Mouse (Mus musculus): ENCODE data around the gene Ccdc106. TPM values are rescaled to one million over a fixed set of nuclear protein-coding genes. Genes with fewer than 3 reads are reported as not detected.
A peak's percentile ranks its signal among the peaks of the same experiment; 100 is the strongest.
"Not testable (repeated sequence)": the region's sequence is repeated elsewhere in the genome, so short reads cannot be mapped to it uniquely, and the experiment has no call there.

Ccdc106 gene
- polyA plus RNA-seq, 1 experiment from 2014 or later, result 9.0 TPM

DNA sequence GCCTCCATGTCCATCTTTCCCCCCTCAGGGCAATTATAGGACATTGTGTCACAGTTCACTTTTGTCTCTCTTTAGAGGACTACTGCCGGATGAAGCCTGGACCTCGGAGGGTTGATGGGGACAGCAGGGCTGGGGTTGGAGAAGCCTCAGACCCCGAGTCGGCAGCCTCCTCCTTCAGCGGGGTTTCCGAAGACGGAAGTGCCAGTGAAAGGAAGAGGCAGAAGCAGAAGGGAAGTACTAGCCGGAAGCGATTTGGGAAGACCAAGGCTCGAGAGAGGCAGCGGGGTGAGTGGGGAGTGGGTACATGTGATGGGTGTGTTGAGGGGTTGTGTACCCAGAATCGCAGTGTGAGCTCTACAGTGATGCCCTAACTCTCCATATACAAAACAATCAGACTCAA lies 39.1 kb downstream of the Ccdc106 start:
- WGBS, result 91% methylated on average over 12 of the region's 12 CpGs
- H3K36me3 ChIP-seq, result peaks cover 6% of the 10 kb centered on the region
- H3K27me3 ChIP-seq (ENCODE audit: low read depth, poor library complexity, severe bottlenecking), result peaks cover 48% of the 10 kb centered on the region
- DNase-seq (ENCODE audit: low spot score), result no peak
- peaks cover 35% of the 10 kb centered on the region for H3K4me1 ChIP-seq
- no peaks in the 10 kb centered on the region; the same call in 1 of the 2 replicates for H3K9me3 ChIP-seq (replicated peaks)
- no peak overlapping the region; the same call in 1 of the 2 replicates for H3K4me3 ChIP-seq
- H3K27ac ChIP-seq, result no peak overlapping the region

- DNase-seq (ENCODE audit: low spot score), result peak; percentile 83
- H3K9me3 ChIP-seq (replicated peaks), result no peaks in the 10 kb centered on the region; the same call in 1 of the 2 replicates
- peaks cover 37% of the 10 kb centered on the region for H3K4me1 ChIP-seq
- H3K27ac ChIP-seq, result peak overlapping the region; percentile 97
- peaks cover 12% of the 10 kb centered on the region for H3K36me3 ChIP-seq
- peaks cover 39% of the 10 kb centered on the region for H3K27me3 ChIP-seq (ENCODE audit: low read depth, poor library complexity, severe bottlenecking)
- WGBS, result 3% methylated on average over 27 of the region's 27 CpGs
- peak overlapping the region; percentile 65 for H3K4me3 ChIP-seq
Observed at GRCm38 (mm10) chr7:5060239-5060731, 39.9 kb downstream of the Ccdc106 start.

DNA sequence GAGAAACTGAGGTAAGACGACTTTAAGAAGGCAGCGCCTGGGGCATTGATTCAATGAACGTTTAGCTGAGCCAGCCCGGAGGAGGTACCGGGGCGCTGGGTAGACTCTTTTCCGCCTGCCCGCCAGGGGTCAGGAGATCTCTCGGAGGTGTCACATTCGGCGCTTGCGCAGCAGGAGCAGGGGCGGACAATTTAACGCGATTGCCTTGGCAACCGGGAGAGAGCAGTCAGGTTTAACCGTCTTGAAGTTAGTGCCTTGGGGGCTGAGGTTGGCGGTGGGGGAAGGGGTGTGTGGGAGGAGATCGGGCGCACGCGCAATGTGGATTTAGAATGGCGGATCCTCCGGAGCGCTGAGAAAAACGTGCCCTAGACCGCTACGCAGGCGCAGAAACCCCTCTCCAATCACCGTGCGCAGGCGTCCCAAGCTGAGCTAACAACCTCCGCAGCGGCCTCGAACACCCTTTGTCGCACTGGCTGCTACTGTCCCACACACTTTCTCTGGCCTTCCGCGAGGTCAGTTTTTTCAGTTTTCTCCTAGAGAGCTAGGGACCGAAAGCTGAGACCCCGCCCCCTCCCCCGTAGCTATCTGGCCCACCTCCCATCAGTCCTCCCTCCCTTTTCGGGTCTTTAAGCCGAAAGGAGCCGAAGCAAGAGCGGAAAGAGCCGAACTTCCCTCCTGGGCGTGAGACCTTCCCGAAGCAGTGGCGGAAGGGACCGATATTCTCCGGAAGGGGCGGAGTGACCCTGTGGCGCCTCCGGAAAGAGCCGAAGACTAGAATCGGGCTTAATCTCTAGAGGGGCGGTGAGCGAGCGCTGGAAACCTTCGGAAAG lies 40.8 kb downstream of the Ccdc106 start:
- H3K27me3 ChIP-seq (ENCODE audit: low read depth, poor library complexity, severe bottlenecking), result peaks cover 30% of the 10 kb centered on the region
- under 1% methylated on average over 60 of the region's 60 CpGs for WGBS
- peak overlapping the region; percentile 97 for H3K27ac ChIP-seq
- H3K4me1 ChIP-seq, result peaks cover 44% of the 10 kb centered on the region
- peak; percentile 93 for DNase-seq (ENCODE audit: low spot score)
- peak overlapping the region; percentile 65 for H3K4me3 ChIP-seq
- H3K9me3 ChIP-seq (replicated peaks), result no peaks in the 10 kb centered on the region; the same call in 1 of the 2 replicates
- peaks cover 21% of the 10 kb centered on the region for H3K36me3 ChIP-seq

DNA sequence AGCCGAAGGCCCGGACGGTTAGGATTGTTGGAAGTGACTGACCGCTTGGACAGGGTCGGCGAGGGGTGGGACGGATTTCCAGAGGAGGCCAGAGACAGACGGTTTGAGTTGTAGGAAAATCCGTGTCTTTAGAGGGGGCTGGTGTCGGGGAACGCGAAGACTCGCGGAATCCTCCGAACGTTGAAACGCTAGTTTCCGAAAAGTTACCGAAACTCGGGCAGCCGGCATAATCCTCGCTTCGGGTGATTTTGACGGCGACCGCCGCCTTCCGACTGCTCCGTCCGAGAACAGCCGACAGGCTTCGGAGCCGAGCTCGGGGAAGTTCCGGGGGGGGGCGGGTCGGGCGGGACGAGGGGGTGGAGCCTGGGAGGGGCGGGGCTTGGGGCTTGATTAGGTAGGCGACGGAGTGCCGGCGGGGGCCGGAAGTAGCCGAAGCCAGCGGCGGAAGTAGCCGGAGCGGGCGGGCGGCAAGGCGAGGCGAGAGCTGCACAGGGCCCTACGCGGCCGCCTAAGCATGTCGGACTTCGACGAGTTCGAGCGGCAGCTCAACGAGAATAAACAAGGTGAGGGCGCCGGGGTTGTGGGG lies 41.5 kb downstream of the Ccdc106 start, which contains the start of gene U2af2:
TSS of gene U2af2 (plus strand) at position 370 of the 586 bp plus-strand sequence.
- WGBS, result under 1% methylated on average over 63 of the region's 65 CpGs
- peak; percentile 98 for DNase-seq (ENCODE audit: low spot score)
- Histone ChIP-seq H3K4me3 (peak within 1 kb of the TSS; percentile 65), H3K4me1 (peaks cover 39% of the 10 kb centered on the region), H3K9me3 (replicated peaks) (no peaks in the 10 kb centered on the region; the same call in 1 of the 2 replicates), H3K36me3 (peaks cover 28% of the 10 kb centered on the region), H3K27me3 (ENCODE audit: low read depth, poor library complexity, severe bottlenecking) (peaks cover 23% of the 10 kb centered on the region), H3K27ac (peak within 1 kb of the TSS; percentile 97)

- Histone ChIP-seq H3K4me1 (peaks cover 33% of the 10 kb centered on the region), H3K27me3 (ENCODE audit: low read depth, poor library complexity, severe bottlenecking) (peaks cover 17% of the 10 kb centered on the region), H3K36me3 (peaks cover 34% of the 10 kb centered on the region), H3K4me3 (peak overlapping the region; percentile 65), H3K27ac (peak overlapping the region; percentile 97), H3K9me3 (replicated peaks) (no peaks in the 10 kb centered on the region)
- peak; percentile 86 for DNase-seq (ENCODE audit: low spot score)
- under 1% methylated on average over 49 of the region's 51 CpGs for WGBS
Observed at GRCm38 (mm10) chr7:5062360-5063001, 42.1 kb downstream of the Ccdc106 start.

DNA sequence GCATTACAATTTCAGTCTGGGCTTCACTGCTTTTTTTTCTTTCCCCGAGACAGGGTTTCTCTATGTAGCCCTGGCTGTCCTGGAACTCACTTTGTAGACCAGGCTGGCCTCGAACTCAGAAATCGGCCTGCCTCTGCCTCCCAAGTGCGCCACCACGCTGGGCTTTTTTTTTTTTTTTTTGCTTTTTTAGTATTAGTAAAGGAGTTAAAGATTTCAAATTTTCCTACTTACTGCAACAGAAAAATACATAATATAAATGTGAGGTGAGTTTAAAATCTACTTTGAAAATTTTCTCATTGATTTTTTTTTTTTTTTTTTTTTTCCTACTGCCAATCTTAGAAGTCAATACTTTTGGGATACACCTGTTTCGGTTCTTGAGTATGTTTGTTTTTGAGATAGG lies 44.5 kb downstream of the Ccdc106 start:
- H3K27ac ChIP-seq, result no peak overlapping the region
- peaks cover 30% of the 10 kb centered on the region for H3K4me1 ChIP-seq
- no peaks in the 10 kb centered on the region for H3K27me3 ChIP-seq (ENCODE audit: low read depth, poor library complexity, severe bottlenecking)
- H3K36me3 ChIP-seq, result peaks cover 58% of the 10 kb centered on the region
- no peak for DNase-seq (ENCODE audit: low spot score)
- WGBS, result 95% methylated on average over 6 of the region's 6 CpGs
- H3K9me3 ChIP-seq (replicated peaks), result no peaks in the 10 kb centered on the region
- 0 out of 2 replicates have a peak overlapping the region, but pooled peaks have one; percentile 65 for H3K4me3 ChIP-seq

DNA sequence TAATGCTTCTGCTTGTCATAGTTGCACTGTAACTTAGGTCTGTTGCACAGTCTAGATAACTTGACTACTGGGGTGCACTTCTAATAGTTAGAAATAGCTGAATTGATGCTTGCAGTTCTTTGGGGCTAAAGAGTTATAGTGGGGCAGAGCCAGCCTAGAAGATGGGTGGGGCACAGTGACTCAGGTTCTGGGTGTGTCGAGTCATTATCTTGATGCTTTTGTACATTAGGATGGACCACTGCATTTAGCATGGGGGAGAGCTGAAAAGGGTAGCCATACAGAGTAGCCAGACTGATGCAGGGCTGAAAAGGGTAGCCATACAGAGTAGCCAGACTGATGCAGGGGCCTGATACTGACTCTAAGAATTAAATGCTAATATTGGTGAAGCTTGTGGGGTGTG lies 53.2 kb downstream of the Ccdc106 start:
- WGBS, result 89% methylated on average over 1 of the region's 1 CpGs
- no peak for DNase-seq (ENCODE audit: low spot score)
- no peak overlapping the region for H3K27ac ChIP-seq
- no peaks in the 10 kb centered on the region for H3K27me3 ChIP-seq (ENCODE audit: low read depth, poor library complexity, severe bottlenecking)
- no peak overlapping the region for H3K4me3 ChIP-seq
- no peaks in the 10 kb centered on the region for H3K4me1 ChIP-seq
- peaks cover 98% of the 10 kb centered on the region for H3K36me3 ChIP-seq
- no peaks in the 10 kb centered on the region for H3K9me3 ChIP-seq (replicated peaks)

- no peak for DNase-seq (ENCODE audit: low spot score)
- H3K36me3 ChIP-seq, result peaks cover 95% of the 10 kb centered on the region
- no peaks in the 10 kb centered on the region for H3K27me3 ChIP-seq (ENCODE audit: low read depth, poor library complexity, severe bottlenecking)
- H3K27ac ChIP-seq, result no peak overlapping the region
- 95% methylated on average over 5 of the region's 5 CpGs for WGBS
- H3K4me1 ChIP-seq, result peaks cover 3% of the 10 kb centered on the region; the same call in 1 of the 2 replicates
- no peak overlapping the region for H3K4me3 ChIP-seq
- H3K9me3 ChIP-seq (replicated peaks), result no peaks in the 10 kb centered on the region
Observed at GRCm38 (mm10) chr7:5074984-5075383, 54.6 kb downstream of the Ccdc106 start.

GRCm38 (mm10) chr7:5076931-5077330 lies 56.6 kb downstream of the Ccdc106 start:
- no peak overlapping the region for H3K27ac ChIP-seq
- no peaks in the 10 kb centered on the region for H3K27me3 ChIP-seq (ENCODE audit: low read depth, poor library complexity, severe bottlenecking)
- H3K4me3 ChIP-seq, result no peak overlapping the region
- peaks cover 14% of the 10 kb centered on the region for H3K4me1 ChIP-seq
- no peak for DNase-seq (ENCODE audit: low spot score)
- H3K36me3 ChIP-seq, result peaks cover 77% of the 10 kb centered on the region
- WGBS, result 94% methylated on average over 2 of the region's 2 CpGs
- no peaks in the 10 kb centered on the region for H3K9me3 ChIP-seq (replicated peaks)

DNA sequence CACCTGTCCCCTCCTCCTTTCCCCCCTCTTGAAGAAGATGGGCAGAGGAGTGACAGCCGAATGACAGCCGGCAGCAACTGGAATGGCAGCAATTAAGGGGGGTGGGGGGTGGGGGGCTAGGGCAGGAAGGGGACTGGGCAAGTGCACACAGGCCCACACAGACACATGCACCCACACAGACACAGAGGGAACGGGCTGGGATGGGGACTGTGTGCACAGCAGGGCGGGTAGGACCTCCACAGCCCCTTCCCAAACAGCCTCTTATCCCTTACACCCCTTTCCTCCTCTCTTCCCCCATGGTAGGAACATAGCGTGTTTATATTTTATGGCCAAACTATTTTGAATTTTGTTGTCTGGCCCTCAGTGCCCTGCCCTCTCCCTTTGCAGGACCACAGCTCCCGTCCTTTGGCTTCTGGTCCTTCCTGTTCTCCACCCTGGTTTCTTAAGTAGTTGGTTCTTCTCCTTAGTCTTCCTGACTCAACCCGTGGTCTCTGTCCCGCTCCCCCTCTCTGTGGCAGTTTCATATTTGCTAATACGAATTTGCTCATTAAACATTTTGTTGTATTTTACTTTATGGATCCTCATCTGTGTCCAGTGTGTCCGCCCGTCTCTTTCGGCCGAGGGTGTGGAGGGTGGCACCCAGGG lies 59.1 kb downstream of the Ccdc106 start:
- 60% methylated on average over 11 of the region's 13 CpGs for WGBS
- H3K27me3 ChIP-seq (ENCODE audit: low read depth, poor library complexity, severe bottlenecking); H3K9me3 ChIP-seq (replicated peaks); DNase-seq (ENCODE audit: low spot score): not testable (repeated sequence)
- peak overlapping the region; percentile 89; the same call in 1 of the 2 replicates for H3K27ac ChIP-seq
- peaks cover 74% of the 10 kb centered on the region for H3K36me3 ChIP-seq
- H3K4me3 ChIP-seq, result peak overlapping the region; percentile 81
- peaks cover 14% of the 10 kb centered on the region for H3K4me1 ChIP-seq

DNA sequence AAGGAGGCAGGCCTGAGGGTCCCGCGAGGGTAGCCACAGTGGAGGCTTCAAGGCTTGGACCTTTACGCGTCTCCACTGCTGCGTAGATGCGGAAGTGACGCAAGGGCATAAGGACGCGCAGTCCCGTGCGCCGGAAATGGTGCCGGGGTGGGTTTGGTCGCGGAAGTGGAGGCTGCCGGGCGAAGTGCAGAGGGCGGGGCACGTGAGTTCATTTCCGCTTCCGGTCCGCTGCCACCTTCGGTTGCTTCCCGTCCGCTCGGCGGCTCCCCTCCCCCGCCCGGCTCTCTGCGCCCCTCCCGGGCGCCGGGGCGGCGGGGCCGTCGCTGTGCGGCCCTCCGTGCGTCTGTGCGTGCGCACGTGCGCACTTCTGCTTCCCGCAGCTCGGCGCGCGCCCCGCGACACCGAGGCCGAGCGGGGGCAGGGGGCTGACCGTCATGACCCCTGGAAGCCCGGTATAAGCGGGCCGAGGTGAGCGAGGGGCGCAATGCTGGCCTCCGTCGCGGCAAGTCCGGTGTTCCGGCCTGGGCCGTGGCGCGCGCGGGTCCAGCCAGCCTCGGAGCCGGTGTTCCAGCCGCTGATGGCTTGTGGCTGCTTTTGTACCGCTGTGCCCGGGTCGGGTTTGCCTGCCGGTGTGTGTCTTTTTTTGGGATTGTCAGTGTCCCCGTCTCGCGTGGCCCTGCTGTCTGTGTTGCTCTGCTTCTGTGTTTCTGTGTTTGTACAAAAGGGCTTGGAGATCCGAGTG lies 59.8 kb downstream of the Ccdc106 start, which contains the start of gene Epn1:
TSS of gene Epn1 (plus strand) at position 226 of the 742 bp plus-strand sequence.
- peak; percentile 99 for DNase-seq (ENCODE audit: low spot score)
- peaks cover 14% of the 10 kb centered on the region for H3K4me1 ChIP-seq
- no peaks in the 10 kb centered on the region for H3K27me3 ChIP-seq (ENCODE audit: low read depth, poor library complexity, severe bottlenecking)
- peak within 1 kb of the TSS; percentile 81 for H3K4me3 ChIP-seq
- WGBS, result under 1% methylated on average over 71 of the region's 81 CpGs
- H3K9me3 ChIP-seq (replicated peaks), result no peaks in the 10 kb centered on the region
- peak within 1 kb of the TSS; percentile 89 for H3K27ac ChIP-seq
- peaks cover 74% of the 10 kb centered on the region for H3K36me3 ChIP-seq
